Mouse (Mus musculus): ENCODE measurements around the gene Saa1. TPM values are rescaled to one million over a fixed set of nuclear protein-coding genes. Genes with fewer than 3 reads are reported as not detected.
A peak's percentile ranks its signal among the peaks of the same experiment; 100 is the strongest.

The Saa1 gene
- polyA plus RNA-seq, 1 experiment from 2014 or later: 0.47 TPM

- Histone ChIP-seq H3K4me3 (ENCODE audit: low read depth, low read length) (peak within 1 kb of the TSS; percentile 91), H3K36me3 (ENCODE audit: control insufficient read depth, insufficient read depth, low read length) (peaks cover 7% of the 10 kb centered on the region), H3K9me3 (replicated peaks; ENCODE audit: control insufficient read depth, low read length) (no peaks in the 10 kb centered on the region), H3K4me1 (ENCODE audit: control insufficient read depth, insufficient read depth, low read length) (peaks cover 6% of the 10 kb centered on the region), H3K4me2 (peak within 1 kb of the TSS; percentile 66), H3K27ac (ENCODE audit: low read depth, low read length) (peak within 1 kb of the TSS; percentile 66), H3K27me3 (ENCODE audit: control insufficient read depth, insufficient read depth, low read length) (no peaks in the 10 kb centered on the region), H3K9ac (ENCODE audit: low read depth, low read length) (peak within 1 kb of the TSS; percentile 96)
- ATAC-seq (replicated peaks; ENCODE audit: insufficient number of reproducible peaks, low FRiP score, low TSS enrichment): peak; percentile 90
- 0% methylated on average over 38 of the region's 38 CpGs for WGBS (ENCODE audit: insufficient replicate concordance)
Measured at GRCm38 (mm10) chr7:46710390-46710844, 32.4 kb downstream of the Saa1 start, which contains the start of gene Saal1. Saal1 (minus strand) TSS chr7:46710680.

- Histone ChIP-seq H3K36me3 (ENCODE audit: control insufficient read depth, insufficient read depth, low read length) (peaks cover 17% of the 10 kb centered on the region), H3K9ac (ENCODE audit: low read depth, low read length) (no peak overlapping the region), H3K4me3 (ENCODE audit: low read depth, low read length) (no peak overlapping the region), H3K9me3 (replicated peaks; ENCODE audit: control insufficient read depth, low read length) (no peaks in the 10 kb centered on the region), H3K4me1 (ENCODE audit: control insufficient read depth, insufficient read depth, low read length) (no peaks in the 10 kb centered on the region), H3K27ac (ENCODE audit: low read depth, low read length) (no peak overlapping the region), H3K4me2 (no peak overlapping the region), H3K27me3 (ENCODE audit: control insufficient read depth, insufficient read depth, low read length) (no peaks in the 10 kb centered on the region)
- WGBS (ENCODE audit: insufficient replicate concordance): 92% methylated on average over 6 of the region's 6 CpGs
- ATAC-seq (replicated peaks; ENCODE audit: insufficient number of reproducible peaks, low FRiP score, low TSS enrichment): no peak
Measured at GRCm38 (mm10) chr7:46700521-46701025, 42.2 kb downstream of the Saa1 start.

- no peaks in the 10 kb centered on the region for H3K4me1 ChIP-seq (ENCODE audit: control insufficient read depth, insufficient read depth, low read length)
- no peak overlapping the region for H3K9ac ChIP-seq (ENCODE audit: low read depth, low read length)
- H3K36me3 ChIP-seq (ENCODE audit: control insufficient read depth, insufficient read depth, low read length): peaks cover 14% of the 10 kb centered on the region
- no peak for ATAC-seq (replicated peaks; ENCODE audit: insufficient number of reproducible peaks, low FRiP score, low TSS enrichment)
- no peak overlapping the region for H3K4me2 ChIP-seq
- 31% methylated on average over 1 of the region's 1 CpGs for WGBS (ENCODE audit: insufficient replicate concordance)
- no peak overlapping the region for H3K27ac ChIP-seq (ENCODE audit: low read depth, low read length)
- H3K4me3 ChIP-seq (ENCODE audit: low read depth, low read length): no peak overlapping the region
- H3K9me3 ChIP-seq (replicated peaks; ENCODE audit: control insufficient read depth, low read length): no peaks in the 10 kb centered on the region
- H3K27me3 ChIP-seq (ENCODE audit: control insufficient read depth, insufficient read depth, low read length): no peaks in the 10 kb centered on the region
Measured at GRCm38 (mm10) chr7:46696754-46697153, 46.0 kb downstream of the Saa1 start.

Other genes with a start within 250 kb of the Saa1 start
- 10.7 and 11.6 TPM in 2 replicates for gene Sergef, start 103.2 kb downstream of the Saa1 start, polyA plus RNA-seq (2014; fragmentation: Nextera tagmentation; extraction: Ambion mirVana)
- not detected in 2 replicates for gene Tph1, start 70.4 kb downstream of the Saa1 start, polyA plus RNA-seq (2014; fragmentation: Nextera tagmentation; extraction: Ambion mirVana)
- 17.8 and 18.9 TPM in 2 replicates for gene Saal1, start 32.3 kb downstream of the Saa1 start, polyA plus RNA-seq (2014; fragmentation: Nextera tagmentation; extraction: Ambion mirVana)
- gene Saa3, start 27.3 kb downstream of the Saa1 start, polyA plus RNA-seq (2014; fragmentation: Nextera tagmentation; extraction: Ambion mirVana): not detected in 2 replicates
- gene Saa4, start 10.4 kb downstream of the Saa1 start, polyA plus RNA-seq (2014; fragmentation: Nextera tagmentation; extraction: Ambion mirVana): 0.19 TPM in 1 of 2 replicates, not detected in the other
- 1.1 TPM in 1 of 2 replicates, not detected in the other for gene Saa2, start 8.8 kb upstream of the Saa1 start, polyA plus RNA-seq (2014; fragmentation: Nextera tagmentation; extraction: Ambion mirVana)
- 11.8 and 12.7 TPM in 2 replicates for gene Hps5, start 53.1 kb upstream of the Saa1 start, polyA plus RNA-seq (2014; fragmentation: Nextera tagmentation; extraction: Ambion mirVana)
- 34.9 and 41.1 TPM in 2 replicates for gene Gtf2h1, start 53.1 kb upstream of the Saa1 start, polyA plus RNA-seq (2014; fragmentation: Nextera tagmentation; extraction: Ambion mirVana)
- 3,042 and 3,490 TPM in 2 replicates for gene Ldha, start 98.5 kb upstream of the Saa1 start, polyA plus RNA-seq (2014; fragmentation: Nextera tagmentation; extraction: Ambion mirVana)
- not detected in 2 replicates for gene Ldhc, start 118.2 kb upstream of the Saa1 start, polyA plus RNA-seq (2014; fragmentation: Nextera tagmentation; extraction: Ambion mirVana)
- 199 and 205 TPM in 2 replicates for gene Tsg101, start 177.0 kb upstream of the Saa1 start, polyA plus RNA-seq (2014; fragmentation: Nextera tagmentation; extraction: Ambion mirVana)
- gene Uevld, start 215.5 kb upstream of the Saa1 start, polyA plus RNA-seq (2014; fragmentation: Nextera tagmentation; extraction: Ambion mirVana): 9.3 and 10.6 TPM in 2 replicates
- not detected in 2 replicates for gene Gm9999, start 240.6 kb upstream of the Saa1 start, polyA plus RNA-seq (2014; fragmentation: Nextera tagmentation; extraction: Ambion mirVana)

All from heart, embryonic 11.5 days (tissue).